Mouse (Mus musculus): ENCODE results near the gene F3. TPM values are rescaled to one million over a fixed set of nuclear protein-coding genes. Genes with fewer than 3 reads are reported as not detected.
A peak's percentile ranks its signal among the peaks of the same experiment; 100 is the strongest.

The F3 gene
- polyA plus RNA-seq, 1 experiment from 2014 or later: 0.94 TPM

DNA sequence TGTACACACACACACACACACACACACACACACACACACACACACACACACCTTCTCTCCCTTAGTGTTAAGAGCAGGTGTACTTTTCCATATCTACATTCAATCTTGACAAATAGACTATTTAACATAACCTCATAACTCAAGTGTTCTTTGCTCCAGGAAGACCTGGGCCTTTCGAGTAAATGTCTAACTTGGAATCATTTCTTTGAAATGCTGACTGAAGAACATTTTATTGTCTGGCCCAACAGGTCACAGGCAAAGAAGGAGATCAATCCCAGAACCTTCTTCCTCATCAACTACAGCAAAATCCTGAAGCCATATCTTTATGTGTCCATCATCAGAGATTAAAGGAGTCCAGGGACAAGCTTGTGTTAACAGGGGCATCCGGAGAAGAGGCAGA lies 8.9 kb upstream of the F3 start:
- WGBS (ENCODE audit: insufficient replicate concordance): 66% methylated on average over 2 of the region's 2 CpGs

DNA sequence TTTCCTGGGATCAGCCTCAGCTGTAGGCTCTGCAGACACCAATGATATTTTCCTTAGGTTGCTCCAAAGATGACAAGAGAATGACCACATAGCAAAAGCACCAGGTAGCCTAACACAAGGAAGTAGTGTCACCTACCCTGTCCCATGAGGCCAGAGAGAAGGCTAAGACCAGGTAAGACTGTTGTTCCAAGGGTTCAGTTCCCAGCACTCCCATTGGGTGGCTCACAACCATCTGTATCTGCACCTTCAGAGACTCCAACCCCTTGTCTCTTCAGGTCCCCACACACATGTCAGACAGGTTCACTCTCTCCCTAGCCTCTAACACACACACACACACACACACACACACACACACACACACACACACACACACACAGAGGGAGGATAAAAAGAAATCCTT lies 8.0 kb upstream of the F3 start:
- Histone ChIP-seq H3K4me1 (ENCODE audit: control insufficient read depth, low read depth, low read length) (no peaks in the 10 kb centered on the region), H3K36me3 (ENCODE audit: control insufficient read depth, insufficient read depth) (no peaks in the 10 kb centered on the region), H3K27ac (ENCODE audit: low read length) (no peak overlapping the region), H3K9me3 (replicated peaks; ENCODE audit: control insufficient read depth, low read length) (no peaks in the 10 kb centered on the region), H3K4me3 (ENCODE audit: low read depth, low read length) (no peak overlapping the region), H3K4me2 (ENCODE audit: low read depth, low read length) (no peak overlapping the region), H3K9ac (ENCODE audit: low read depth, low read length) (no peak overlapping the region), H3K27me3 (ENCODE audit: control insufficient read depth, insufficient read depth, low read depth, low read length) (no peaks in the 10 kb centered on the region)
- no peak for ATAC-seq (ENCODE audit: low read depth)

More for the DNA sequence above, 8.9 kb upstream of the F3 start:
- Histone ChIP-seq H3K27me3 (ENCODE audit: control insufficient read depth, insufficient read depth, low read depth, low read length) (no peaks in the 10 kb centered on the region), H3K9ac (ENCODE audit: low read depth, low read length) (no peak overlapping the region), H3K9me3 (replicated peaks; ENCODE audit: control insufficient read depth, low read length) (no peaks in the 10 kb centered on the region), H3K4me3 (ENCODE audit: low read depth, low read length) (no peak overlapping the region), H3K4me1 (ENCODE audit: control insufficient read depth, low read depth, low read length) (no peaks in the 10 kb centered on the region), H3K27ac (ENCODE audit: low read length) (no peak overlapping the region), H3K36me3 (ENCODE audit: control insufficient read depth, insufficient read depth) (no peaks in the 10 kb centered on the region), H3K4me2 (ENCODE audit: low read depth, low read length) (no peak overlapping the region)
- ATAC-seq (ENCODE audit: low read depth): no peak

DNA sequence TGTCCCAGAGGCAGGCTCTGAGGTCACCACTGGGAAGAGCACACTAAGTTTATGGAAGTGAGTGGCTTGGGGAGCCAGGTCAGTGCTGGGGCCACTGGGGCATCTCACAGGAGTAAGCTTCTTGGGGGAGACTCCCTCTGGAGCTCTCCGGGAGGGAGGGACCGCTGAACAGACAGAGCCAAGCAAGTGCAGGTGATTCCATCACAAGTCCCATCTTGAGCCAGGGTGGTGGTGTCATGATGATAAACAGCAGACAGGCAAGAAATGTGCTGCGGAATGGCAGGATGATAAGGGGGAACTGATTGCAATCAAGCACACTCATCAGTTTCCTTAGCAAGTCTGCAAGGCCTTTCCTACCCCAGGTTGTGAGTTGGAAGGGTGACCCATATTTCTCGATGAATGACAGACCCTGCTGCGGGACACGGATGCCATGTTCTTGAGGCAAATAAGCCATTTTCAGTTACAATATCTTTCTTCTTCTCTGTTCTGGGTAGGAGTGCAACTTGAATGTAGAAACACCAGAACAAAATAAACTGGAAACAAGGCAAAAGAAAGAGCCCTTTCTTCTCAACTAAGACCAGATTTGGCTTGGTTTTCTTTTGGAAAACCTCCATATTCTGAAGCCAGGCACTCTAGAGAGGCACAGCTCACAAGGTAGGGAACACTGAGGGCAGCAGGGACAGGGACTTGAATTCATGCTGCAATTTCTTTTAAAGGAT lies 7.4 kb upstream of the F3 start:
- H3K9ac ChIP-seq (ENCODE audit: low read depth, low read length): no peak overlapping the region
- H3K27ac ChIP-seq (ENCODE audit: low read length): no peak overlapping the region
- WGBS (ENCODE audit: insufficient replicate concordance): 47% methylated on average over 6 of the region's 6 CpGs
- no peaks in the 10 kb centered on the region for H3K9me3 ChIP-seq (replicated peaks; ENCODE audit: control insufficient read depth, low read length)
- H3K4me1 ChIP-seq (ENCODE audit: control insufficient read depth, low read depth, low read length): no peaks in the 10 kb centered on the region
- H3K4me3 ChIP-seq (ENCODE audit: low read depth, low read length): no peak overlapping the region
- no peaks in the 10 kb centered on the region for H3K36me3 ChIP-seq (ENCODE audit: control insufficient read depth, insufficient read depth)
- no peak overlapping the region for H3K4me2 ChIP-seq (ENCODE audit: low read depth, low read length)
- H3K27me3 ChIP-seq (ENCODE audit: control insufficient read depth, insufficient read depth, low read depth, low read length): no peaks in the 10 kb centered on the region
- ATAC-seq (ENCODE audit: low read depth): no peak

DNA sequence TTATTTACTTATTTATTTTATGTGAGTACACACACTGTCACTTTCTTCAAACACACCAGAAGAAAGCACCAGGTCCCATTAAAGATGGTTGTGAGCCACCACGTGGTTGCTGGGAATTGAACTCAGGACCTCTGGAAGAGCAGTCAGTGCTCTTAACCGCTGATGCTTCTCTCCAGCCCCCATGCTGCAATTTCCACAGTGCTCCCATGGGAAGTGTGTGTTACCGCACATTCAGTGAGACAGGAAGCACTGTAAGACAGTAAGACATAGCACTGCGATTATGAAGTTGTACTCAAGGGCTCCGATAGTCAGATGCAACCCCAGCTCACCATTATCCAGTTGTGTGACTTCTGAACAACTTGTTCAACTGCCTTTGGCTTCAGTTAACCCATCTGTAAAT lies 6.9 kb upstream of the F3 start:
- Histone ChIP-seq H3K4me2 (ENCODE audit: low read depth, low read length) (no peak overlapping the region), H3K27me3 (ENCODE audit: control insufficient read depth, insufficient read depth, low read depth, low read length) (no peaks in the 10 kb centered on the region), H3K27ac (ENCODE audit: low read length) (no peak overlapping the region), H3K36me3 (ENCODE audit: control insufficient read depth, insufficient read depth) (no peaks in the 10 kb centered on the region), H3K4me1 (ENCODE audit: control insufficient read depth, low read depth, low read length) (no peaks in the 10 kb centered on the region), H3K4me3 (ENCODE audit: low read depth, low read length) (no peak overlapping the region), H3K9ac (ENCODE audit: low read depth, low read length) (no peak overlapping the region), H3K9me3 (replicated peaks; ENCODE audit: control insufficient read depth, low read length) (no peaks in the 10 kb centered on the region)
- no peak for ATAC-seq (ENCODE audit: low read depth)
- 72% methylated on average over 5 of the region's 5 CpGs for WGBS (ENCODE audit: insufficient replicate concordance)

DNA sequence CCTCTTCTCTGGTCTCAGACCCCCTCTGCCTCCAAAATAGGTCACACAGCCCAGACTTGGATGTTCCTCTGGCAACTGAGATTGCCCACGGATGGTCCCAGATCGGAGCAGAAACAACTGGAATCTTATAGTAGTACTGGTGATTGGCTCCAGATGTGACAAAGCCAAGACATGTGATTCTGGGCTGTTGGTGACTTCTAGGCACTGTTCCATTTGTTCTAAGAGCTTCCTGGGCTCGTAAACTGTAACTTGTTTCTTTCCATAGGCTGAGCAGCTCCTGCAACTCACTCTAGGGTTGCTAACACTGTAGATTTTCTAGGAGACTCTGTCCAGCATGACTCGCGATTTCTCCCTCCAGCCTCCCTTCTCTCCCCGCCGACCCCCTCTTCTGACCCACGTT lies 4.7 kb upstream of the F3 start:
- Histone ChIP-seq H3K4me2 (ENCODE audit: low read depth, low read length) (no peak overlapping the region), H3K36me3 (ENCODE audit: control insufficient read depth, insufficient read depth) (no peaks in the 10 kb centered on the region), H3K27ac (ENCODE audit: low read length) (no peak overlapping the region), H3K4me3 (ENCODE audit: low read depth, low read length) (no peak overlapping the region), H3K9ac (ENCODE audit: low read depth, low read length) (no peak overlapping the region), H3K4me1 (ENCODE audit: control insufficient read depth, low read depth, low read length) (no peaks in the 10 kb centered on the region; the same call in 1 of the 2 replicates), H3K9me3 (replicated peaks; ENCODE audit: control insufficient read depth, low read length) (no peaks in the 10 kb centered on the region), H3K27me3 (ENCODE audit: control insufficient read depth, insufficient read depth, low read depth, low read length) (peaks cover 16% of the 10 kb centered on the region)
- ATAC-seq (ENCODE audit: low read depth): no peak
- 60% methylated on average over 8 of the region's 8 CpGs for WGBS (ENCODE audit: insufficient replicate concordance)

DNA sequence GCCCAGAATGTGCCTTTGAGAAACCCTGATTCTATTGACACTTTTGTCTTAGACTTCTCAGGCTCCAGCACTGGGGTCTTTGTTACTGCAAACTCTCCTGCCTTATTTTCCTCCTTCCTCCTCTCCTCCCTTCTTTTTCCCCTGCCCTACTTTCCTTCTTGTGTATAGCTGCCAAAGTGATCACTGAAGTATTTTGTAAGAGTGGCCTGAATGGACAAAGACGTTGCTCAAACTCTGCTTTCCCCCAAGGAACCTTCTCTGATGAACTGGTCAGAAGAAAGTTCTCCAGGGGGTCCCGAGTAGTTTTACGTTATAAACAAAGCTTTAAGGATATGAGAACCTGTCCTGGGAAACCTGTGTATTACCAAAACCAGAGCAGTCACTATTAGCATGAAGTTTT lies 3.6 kb upstream of the F3 start:
- Histone ChIP-seq H3K9me3 (replicated peaks; ENCODE audit: control insufficient read depth, low read length) (no peaks in the 10 kb centered on the region), H3K27me3 (ENCODE audit: control insufficient read depth, insufficient read depth, low read depth, low read length) (peaks cover 26% of the 10 kb centered on the region), H3K9ac (ENCODE audit: low read depth, low read length) (no peak overlapping the region), H3K36me3 (ENCODE audit: control insufficient read depth, insufficient read depth) (no peaks in the 10 kb centered on the region), H3K27ac (ENCODE audit: low read length) (no peak overlapping the region), H3K4me3 (ENCODE audit: low read depth, low read length) (no peak overlapping the region), H3K4me2 (ENCODE audit: low read depth, low read length) (no peak overlapping the region), H3K4me1 (ENCODE audit: control insufficient read depth, low read depth, low read length) (no peaks in the 10 kb centered on the region; the same call in 1 of the 2 replicates)
- 45% methylated on average over 3 of the region's 3 CpGs for WGBS (ENCODE audit: insufficient replicate concordance)
- no peak for ATAC-seq (ENCODE audit: low read depth)

DNA sequence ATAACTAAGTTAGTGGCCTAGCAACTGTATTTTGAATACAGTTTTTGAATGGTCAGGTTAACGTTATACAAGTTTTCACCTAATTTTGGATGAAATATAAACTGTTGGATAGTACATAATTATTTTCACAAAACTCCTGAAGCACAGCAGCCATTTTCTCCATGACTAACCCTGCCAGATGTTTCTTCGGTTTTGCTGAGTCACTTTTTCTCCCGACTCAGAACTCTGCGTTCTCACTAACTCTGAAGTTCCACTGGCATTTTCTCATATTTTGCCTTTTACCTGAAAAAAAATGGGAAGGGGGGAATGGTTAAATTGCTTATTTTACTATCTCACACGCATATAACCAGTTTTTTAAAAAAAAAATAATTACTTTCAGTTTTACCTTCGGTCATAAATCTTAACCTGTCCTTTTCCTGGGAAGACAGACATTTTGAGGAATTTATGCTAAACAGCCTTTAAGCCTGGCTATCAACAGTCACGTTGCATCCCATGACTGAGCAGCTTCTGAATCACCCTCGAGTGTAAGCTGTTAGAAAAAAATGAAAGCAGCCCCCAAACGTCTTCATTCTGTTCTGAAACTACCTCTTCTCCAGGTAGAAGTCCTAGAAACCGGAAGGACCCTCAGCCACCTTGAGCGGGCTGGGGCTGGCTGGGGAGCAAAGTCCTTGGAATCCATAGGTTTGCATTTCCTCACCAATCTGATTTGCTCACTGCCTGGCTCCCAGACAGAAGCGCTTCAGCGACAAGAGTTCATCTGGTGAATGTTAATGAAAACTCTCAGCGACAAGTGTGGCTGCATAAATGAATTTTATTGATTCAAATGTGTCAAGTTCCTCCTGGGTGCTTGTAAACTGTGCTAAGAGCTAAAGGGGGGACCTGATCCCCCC lies 2.3 kb upstream of the F3 start:
- H3K27ac ChIP-seq (ENCODE audit: low read length): no peak overlapping the region
- no peak for ATAC-seq (ENCODE audit: low read depth)
- H3K9me3 ChIP-seq (replicated peaks; ENCODE audit: control insufficient read depth, low read length): no peaks in the 10 kb centered on the region
- H3K9ac ChIP-seq (ENCODE audit: low read depth, low read length): no peak overlapping the region
- WGBS (ENCODE audit: insufficient replicate concordance): 31% methylated on average over 14 of the region's 14 CpGs
- H3K36me3 ChIP-seq (ENCODE audit: control insufficient read depth, insufficient read depth): no peaks in the 10 kb centered on the region
- H3K27me3 ChIP-seq (ENCODE audit: control insufficient read depth, insufficient read depth, low read depth, low read length): peaks cover 27% of the 10 kb centered on the region
- peak overlapping the region; percentile 22; the same call in 1 of the 2 replicates for H3K4me2 ChIP-seq (ENCODE audit: low read depth, low read length)
- H3K4me3 ChIP-seq (ENCODE audit: low read depth, low read length): no peak overlapping the region
- no peaks in the 10 kb centered on the region; the same call in 1 of the 2 replicates for H3K4me1 ChIP-seq (ENCODE audit: control insufficient read depth, low read depth, low read length)

DNA sequence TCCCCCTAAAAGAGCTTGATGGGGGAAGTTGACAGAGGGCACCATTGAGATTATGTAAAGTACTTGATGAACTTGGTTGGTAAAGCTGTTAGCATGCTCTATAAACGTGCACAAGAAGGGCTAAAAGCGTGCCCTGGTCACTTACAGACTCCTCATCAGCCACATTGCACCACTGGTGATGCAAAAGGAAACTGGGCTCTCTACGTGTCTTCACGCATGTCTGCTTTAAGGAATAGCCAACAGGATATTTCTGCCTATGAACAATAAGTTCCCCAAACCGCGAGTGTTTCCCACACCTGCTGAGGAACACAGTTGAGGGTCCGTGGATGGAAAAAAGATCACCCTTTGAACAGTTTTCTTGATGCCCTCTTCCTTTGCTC lies 1.7 kb upstream of the F3 start:
- H3K36me3 ChIP-seq (ENCODE audit: control insufficient read depth, insufficient read depth): no peaks in the 10 kb centered on the region
- ATAC-seq (ENCODE audit: low read depth): no peak
- H3K9ac ChIP-seq (ENCODE audit: low read depth, low read length): no peak overlapping the region
- no peak overlapping the region for H3K27ac ChIP-seq (ENCODE audit: low read length)
- H3K9me3 ChIP-seq (replicated peaks; ENCODE audit: control insufficient read depth, low read length): no peaks in the 10 kb centered on the region
- H3K4me3 ChIP-seq (ENCODE audit: low read depth, low read length): no peak overlapping the region
- 27% methylated on average over 7 of the region's 7 CpGs for WGBS (ENCODE audit: insufficient replicate concordance)
- H3K4me1 ChIP-seq (ENCODE audit: control insufficient read depth, low read depth, low read length): no peaks in the 10 kb centered on the region; the same call in 1 of the 2 replicates
- H3K27me3 ChIP-seq (ENCODE audit: control insufficient read depth, insufficient read depth, low read depth, low read length): peaks cover 27% of the 10 kb centered on the region
- H3K4me2 ChIP-seq (ENCODE audit: low read depth, low read length): no peak overlapping the region

DNA sequence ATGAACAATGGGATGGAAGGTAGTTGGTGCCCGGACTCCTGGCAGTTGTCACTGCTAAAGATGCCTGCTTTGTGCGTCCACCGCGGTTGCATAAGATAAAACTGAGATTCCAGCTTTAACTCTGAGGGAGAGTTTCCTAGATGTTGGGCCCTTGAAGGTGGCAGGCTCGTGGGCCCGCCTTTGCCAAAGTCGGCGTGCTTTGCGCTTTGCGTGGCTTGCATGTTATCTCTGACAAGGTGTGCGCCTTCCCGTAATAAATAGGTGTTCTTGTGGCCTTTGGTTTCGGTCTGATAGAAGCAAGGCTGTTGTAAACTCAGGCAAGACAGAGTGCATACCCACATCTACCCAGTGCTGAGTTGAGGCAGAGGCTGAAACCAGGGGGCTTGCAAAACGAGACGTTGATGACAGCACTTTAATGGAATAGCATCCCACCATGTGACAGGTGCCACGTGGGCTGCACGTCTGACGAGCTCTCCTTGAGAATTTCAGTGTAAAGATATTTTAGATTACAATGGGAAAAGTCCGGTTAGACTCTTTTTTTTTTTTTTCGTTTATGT lies 709 bp downstream of the F3 start:
- WGBS (ENCODE audit: insufficient replicate concordance): 15% methylated on average over 20 of the region's 20 CpGs
- Histone ChIP-seq H3K27ac (ENCODE audit: low read length) (no peak overlapping the region), H3K27me3 (ENCODE audit: control insufficient read depth, insufficient read depth, low read depth, low read length) (peaks cover 27% of the 10 kb centered on the region), H3K9me3 (replicated peaks; ENCODE audit: control insufficient read depth, low read length) (no peaks in the 10 kb centered on the region), H3K4me2 (ENCODE audit: low read depth, low read length) (peak overlapping the region; percentile 71), H3K36me3 (ENCODE audit: control insufficient read depth, insufficient read depth) (no peaks in the 10 kb centered on the region), H3K4me3 (ENCODE audit: low read depth, low read length) (peak overlapping the region; percentile 58), H3K9ac (ENCODE audit: low read depth, low read length) (no peak overlapping the region), H3K4me1 (ENCODE audit: control insufficient read depth, low read depth, low read length) (no peaks in the 10 kb centered on the region; the same call in 1 of the 2 replicates)
- no peak for ATAC-seq (ENCODE audit: low read depth)
